Mouse (Mus musculus) midbrain, embryonic 14.5 days (tissue): Measurements from ENCODE around the gene Apc2. TPM values are rescaled to one million over a fixed set of nuclear protein-coding genes. Genes with fewer than 3 reads are reported as not detected.
A peak's percentile ranks its signal among the peaks of the same experiment; 100 is the strongest.

Source experiments
- ATAC-seq: fragments of 200-750 bp; cut with Nextera tagmentation; 2 replicates; pipeline ENCODE4 v1.8.0; 2017; ENCODE audit warnings: moderate number of reproducible peaks, moderate library complexity; ENCODE audit not compliant: low FRiP score, low TSS enrichment
- DNase-seq: peaks from one replicate; pipeline ENCODE4 v3.0.0-alpha.2; 2015
- H3K27ac ChIP-seq: fragments of 300-500 bp; sonication (generic); replicated peaks from 2 replicates; pipeline ENCODE4 v1.5.1; 2014; ENCODE audit warnings: mild to moderate bottlenecking, low read depth, low read length, moderate library complexity
- H3K27me3 ChIP-seq: fragments of 300-500 bp; sonication (generic); 2 replicates; pipeline ENCODE4 v1.6.1; 2014; ENCODE audit warnings: low read length, control low read depth, mixed read lengths; ENCODE audit not compliant: control insufficient read depth, insufficient read depth
- H3K36me3 ChIP-seq: fragments of 300-500 bp; sonication (generic); 2 replicates; pipeline ENCODE4 v1.6.1; 2014; ENCODE audit warnings: low read length, control low read depth; ENCODE audit not compliant: control insufficient read depth, insufficient read depth
- H3K4me1 ChIP-seq: fragments of 300-500 bp; sonication (generic); 2 replicates; pipeline ENCODE4 v1.6.1; 2014; ENCODE audit warnings: mild to moderate bottlenecking, antibody characterized with exemption, low read length, control low read depth; ENCODE audit not compliant: control insufficient read depth, insufficient read depth
- H3K4me2 ChIP-seq: fragments of 300-500 bp; sonication (generic); 2 replicates; pipeline ENCODE4 v1.6.1; 2014; ENCODE audit warnings: mild to moderate bottlenecking, low read length, moderate library complexity
- H3K4me3 ChIP-seq: fragments of 300-500 bp; sonication (generic); replicated peaks from 2 replicates; pipeline ENCODE4 v1.5.1; 2014; ENCODE audit warnings: low read depth, low read length
- H3K9ac ChIP-seq: fragments of 300-500 bp; sonication (generic); replicated peaks from 2 replicates; pipeline ENCODE4 v1.6.1; 2014; ENCODE audit warnings: mild to moderate bottlenecking, low read length, moderate library complexity
- H3K9me3 ChIP-seq: fragments of 300-500 bp; sonication (generic); 2 replicates; pipeline ENCODE4 v1.6.1; 2016; ENCODE audit warnings: low read length, control low read depth, mixed read lengths; ENCODE audit not compliant: control insufficient read depth
- WGBS: fragments of 180-500 bp; shearing (Covaris S2); extraction: QIAGEN DNeasy Blood & Tissue Kit; methylation state at CpG from one replicate; pipeline ENCODE4 v1.1.7; 2014; 5-methylcytosine and 5-hydroxymethylcytosine counted together
- polyA plus RNA-seq: library from polyadenylated mRNA; unstranded; fragments of >200 nt; fragmentation: Nextera tagmentation; extraction: Ambion mirVana; gene quantifications from 2 replicates; pipeline ENCODE4 v1.2.1, GENCODE M21; 2014

The Apc2 gene
- polyA plus RNA-seq, 1 experiment from 2014 or later, result 259 TPM

DNA sequence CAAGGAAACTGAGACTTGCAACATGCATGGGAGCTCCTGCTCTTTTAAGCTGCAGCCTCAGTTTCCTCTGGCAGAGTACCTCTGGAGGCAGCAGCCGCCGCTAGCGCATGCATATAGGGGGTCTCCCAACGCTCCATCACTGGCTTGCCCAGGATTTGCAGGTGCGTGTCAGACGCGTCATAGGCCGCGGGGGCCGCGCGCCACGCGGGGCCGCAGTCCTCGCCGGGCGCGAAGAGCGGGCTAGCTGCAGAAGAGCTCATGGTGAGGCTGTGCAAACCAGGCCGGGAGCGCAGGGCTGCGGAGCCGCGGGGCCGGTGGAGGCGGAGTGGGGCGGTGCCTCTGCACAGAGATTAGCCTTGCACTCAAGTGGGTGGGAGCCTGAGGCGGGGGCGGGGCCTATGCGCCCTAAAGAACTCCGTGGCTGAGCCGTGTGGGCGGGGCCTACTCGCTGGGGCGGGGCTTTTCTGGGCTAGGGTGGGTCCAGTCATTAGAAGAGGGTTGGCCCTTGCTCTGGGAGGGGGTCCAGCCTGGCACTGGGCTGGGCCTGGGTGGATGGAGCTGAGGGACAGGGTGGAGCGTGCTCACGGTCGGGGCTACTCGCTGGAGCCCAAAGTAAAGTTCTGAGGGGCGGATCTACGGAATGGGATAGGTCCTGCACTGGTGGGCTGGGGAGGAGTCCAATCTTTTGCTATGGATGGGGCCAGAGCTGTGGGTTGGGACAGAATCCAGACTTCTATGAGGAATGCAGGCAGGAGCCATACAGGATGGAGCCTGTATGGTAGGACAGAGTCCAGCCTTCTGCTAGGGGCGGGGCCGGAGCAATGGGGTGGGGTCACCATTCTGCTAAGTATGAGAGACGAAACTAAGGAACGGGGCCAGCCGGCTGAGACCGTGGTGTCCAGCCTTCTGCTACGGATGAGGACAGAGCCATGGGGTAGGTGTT is 34.9 kb upstream of the Apc2 start, which contains the start of the genes Gamt and Dazap1:
Gamt (minus strand) TSS at position 371 of the 943 bp plus-strand sequence.
Dazap1 (plus strand) TSS at position 845 of the 943 bp plus-strand sequence.
- Histone ChIP-seq H3K4me1 (peaks cover 27% of the 10 kb centered on the region), H3K9ac (peak within 1 kb of the TSS; percentile 60), H3K9me3 (no peaks in the 10 kb centered on the region), H3K4me2 (peak within 1 kb of the TSS; percentile 75), H3K36me3 (peaks cover 29% of the 10 kb centered on the region), H3K27me3 (no peaks in the 10 kb centered on the region), H3K27ac (peak within 1 kb of the TSS; percentile 78), H3K4me3 (peak within 1 kb of the TSS; percentile 37)
- DNase-seq (peak; percentile 93), ATAC-seq (peak; percentile 77)
- WGBS, result 1% methylated on average over 49 of the region's 49 CpGs

DNA sequence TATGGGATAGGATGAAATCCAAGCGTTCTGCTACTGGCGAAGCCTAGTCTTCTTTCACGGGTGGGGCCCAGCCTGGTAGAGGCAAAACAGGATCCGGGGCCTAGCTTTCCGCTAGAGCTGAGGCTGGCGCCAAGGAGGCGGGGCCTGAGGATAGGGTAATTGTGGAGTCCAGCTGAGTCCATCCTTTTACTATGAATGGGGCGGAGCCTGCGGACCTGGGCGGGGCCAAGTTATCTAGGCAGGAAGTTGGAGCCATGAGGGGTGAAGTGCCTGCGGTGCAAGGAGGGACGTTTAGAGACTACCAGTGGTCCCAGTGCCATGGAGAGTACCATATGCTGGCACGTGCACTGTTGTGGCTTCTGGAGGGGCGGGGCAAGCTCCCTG is 34.2 kb upstream of the Apc2 start:
- H3K4me3 ChIP-seq, result peak overlapping the region; percentile 37
- H3K9me3 ChIP-seq, result no peaks in the 10 kb centered on the region
- no peaks in the 10 kb centered on the region for H3K27me3 ChIP-seq
- DNase-seq (peak; percentile 87), ATAC-seq (peak; percentile 42)
- H3K4me2 ChIP-seq, result peak overlapping the region; percentile 75
- 2% methylated on average over 14 of the region's 14 CpGs for WGBS
- peak overlapping the region; percentile 78 for H3K27ac ChIP-seq
- peak overlapping the region; percentile 60 for H3K9ac ChIP-seq
- H3K36me3 ChIP-seq, result peaks cover 22% of the 10 kb centered on the region
- H3K4me1 ChIP-seq, result peaks cover 34% of the 10 kb centered on the region

DNA sequence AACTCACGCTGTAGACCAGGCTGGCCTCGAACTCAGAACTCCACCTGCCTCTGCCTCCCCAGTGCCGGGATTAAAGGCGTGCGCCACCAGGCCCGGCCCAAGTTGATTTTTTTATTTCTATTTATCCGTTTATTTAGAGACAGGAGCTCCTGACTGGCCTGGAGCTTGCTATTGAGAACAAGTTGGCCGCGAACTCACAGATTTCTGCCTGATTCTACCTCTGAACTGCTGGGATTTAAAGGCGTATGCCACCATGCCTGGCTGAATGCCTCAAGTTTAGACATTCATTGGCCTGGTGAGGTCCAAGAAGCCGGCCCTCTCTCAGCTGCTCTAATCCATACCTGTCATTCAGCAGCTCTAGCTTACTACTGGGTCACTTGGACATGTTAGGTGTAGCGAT is 33.6 kb upstream of the Apc2 start:
- Histone ChIP-seq H3K27me3 (no peaks in the 10 kb centered on the region), H3K9ac (no peak overlapping the region), H3K4me2 (no peak overlapping the region; the same call in 1 of the 2 replicates), H3K4me3 (no peak overlapping the region), H3K4me1 (peaks cover 39% of the 10 kb centered on the region), H3K9me3 (no peaks in the 10 kb centered on the region), H3K36me3 (peaks cover 16% of the 10 kb centered on the region), H3K27ac (no peak overlapping the region)
- DNase-seq (no peak), ATAC-seq (no peak)
- 71% methylated on average over 12 of the region's 12 CpGs for WGBS

DNA sequence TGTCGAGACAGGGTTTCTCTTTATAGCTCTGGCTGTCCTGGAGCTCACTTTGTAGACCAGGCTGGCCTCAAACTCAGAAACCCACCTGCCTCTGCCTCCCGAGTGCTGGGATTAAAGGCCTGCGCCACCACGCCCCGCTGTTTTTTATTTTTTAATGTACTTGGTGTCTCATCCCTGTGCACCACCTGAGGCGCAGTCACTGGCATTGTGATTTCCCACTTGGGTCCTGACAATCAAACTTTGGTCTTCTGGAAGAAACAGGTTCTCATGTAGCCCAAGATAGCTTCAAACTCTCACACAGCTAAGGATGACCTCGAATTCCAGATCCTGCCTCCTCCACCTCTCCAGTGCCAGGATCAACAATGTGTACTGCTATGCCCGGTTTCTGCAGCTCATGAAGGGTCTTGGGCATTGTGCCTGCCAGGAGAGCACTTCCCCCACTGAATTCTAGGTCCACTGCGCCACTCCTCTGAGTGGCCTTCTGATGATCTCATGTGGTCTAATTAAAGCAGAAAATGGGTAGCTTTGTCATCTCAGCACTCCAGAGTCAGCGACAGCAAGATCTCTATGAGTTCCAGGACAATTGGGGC is 32.9 kb upstream of the Apc2 start:
- Histone ChIP-seq H3K4me1 (peaks cover 46% of the 10 kb centered on the region), H3K9me3 (no peaks in the 10 kb centered on the region), H3K27ac (no peak overlapping the region), H3K4me2 (no peak overlapping the region), H3K4me3 (no peak overlapping the region), H3K9ac (no peak overlapping the region), H3K27me3 (no peaks in the 10 kb centered on the region), H3K36me3 (peaks cover 17% of the 10 kb centered on the region)
- no peak for ATAC-seq
- WGBS, result 96% methylated on average over 10 of the region's 10 CpGs
- DNase-seq, result no peak

DNA sequence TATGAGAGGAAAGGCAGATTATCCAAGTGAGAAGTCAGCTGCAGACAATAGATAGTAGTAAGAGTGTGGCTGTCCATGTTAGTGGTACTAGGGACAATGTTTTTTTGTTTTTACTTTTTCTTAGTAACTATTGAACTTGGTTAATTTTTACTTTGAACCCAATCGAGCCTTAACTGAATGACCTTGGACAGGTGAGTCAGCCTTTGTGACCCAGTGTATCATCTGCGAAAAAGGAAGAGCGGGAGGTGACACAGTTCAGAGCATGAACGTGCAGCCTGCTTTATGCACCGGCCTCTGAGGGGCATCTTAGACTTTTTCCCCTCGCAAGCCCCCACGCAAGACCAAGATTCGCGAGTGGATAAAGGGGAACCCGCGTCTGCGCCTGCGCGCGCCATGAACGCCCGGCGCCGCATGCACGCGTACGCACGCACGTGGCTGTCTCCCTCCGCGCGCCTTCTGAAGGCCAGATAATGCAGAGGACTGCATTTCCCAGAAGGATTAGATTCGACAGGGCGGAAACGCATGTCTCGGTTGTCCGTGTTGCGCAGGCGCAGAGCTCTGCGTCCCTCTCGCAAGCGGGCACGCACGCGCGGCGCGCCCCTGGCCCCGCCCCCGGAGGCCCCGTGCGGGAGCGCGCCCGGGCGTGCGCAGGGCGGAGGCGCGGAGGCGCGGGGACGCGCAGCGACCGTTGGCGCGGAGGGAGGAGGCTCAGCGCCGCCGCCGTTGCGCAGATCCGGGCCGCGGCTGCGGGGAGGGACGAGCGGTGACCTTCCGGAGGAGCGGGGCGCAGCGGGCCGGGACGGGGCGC is 31.2 kb upstream of the Apc2 start:
- DNase-seq (peak; percentile 100), ATAC-seq (peak; percentile 81)
- H3K4me3 ChIP-seq, result peak overlapping the region; percentile 73
- H3K9ac ChIP-seq, result peak overlapping the region; percentile 94
- no peaks in the 10 kb centered on the region for H3K27me3 ChIP-seq
- peaks cover 7% of the 10 kb centered on the region; the same call in 1 of the 2 replicates for H3K36me3 ChIP-seq
- H3K4me1 ChIP-seq, result peaks cover 45% of the 10 kb centered on the region
- 2% methylated on average over 73 of the region's 81 CpGs for WGBS
- H3K9me3 ChIP-seq, result no peaks in the 10 kb centered on the region
- peak overlapping the region; percentile 80 for H3K27ac ChIP-seq
- peak overlapping the region; percentile 68 for H3K4me2 ChIP-seq

DNA sequence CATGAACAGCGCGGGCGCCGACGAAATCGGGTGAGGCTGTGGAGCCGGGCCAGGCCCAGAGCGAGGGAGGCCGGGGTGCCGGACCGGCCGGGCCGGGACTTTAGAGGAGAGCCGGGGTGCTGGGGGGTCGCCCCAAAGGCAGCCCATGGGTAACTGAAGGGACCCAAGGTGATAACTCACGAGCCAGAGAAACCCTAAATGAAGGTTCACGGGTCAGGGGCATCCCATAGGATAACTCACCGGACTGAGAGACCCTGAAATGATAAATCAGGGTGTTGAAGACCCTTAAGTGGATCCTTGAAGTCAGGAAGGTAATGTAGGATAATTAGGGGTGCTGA is 30.7 kb upstream of the Apc2 start:
- Histone ChIP-seq H3K9me3 (no peaks in the 10 kb centered on the region), H3K4me2 (peak overlapping the region; percentile 54), H3K27ac (peak overlapping the region; percentile 80), H3K4me1 (peaks cover 39% of the 10 kb centered on the region), H3K4me3 (peak overlapping the region; percentile 73), H3K27me3 (no peaks in the 10 kb centered on the region), H3K9ac (peak overlapping the region; percentile 94), H3K36me3 (peaks cover 7% of the 10 kb centered on the region; the same call in 1 of the 2 replicates)
- no peak; the same call in 1 of the 2 replicates for ATAC-seq
- no peak for DNase-seq
- 0% methylated on average over 18 of the region's 18 CpGs for WGBS

DNA sequence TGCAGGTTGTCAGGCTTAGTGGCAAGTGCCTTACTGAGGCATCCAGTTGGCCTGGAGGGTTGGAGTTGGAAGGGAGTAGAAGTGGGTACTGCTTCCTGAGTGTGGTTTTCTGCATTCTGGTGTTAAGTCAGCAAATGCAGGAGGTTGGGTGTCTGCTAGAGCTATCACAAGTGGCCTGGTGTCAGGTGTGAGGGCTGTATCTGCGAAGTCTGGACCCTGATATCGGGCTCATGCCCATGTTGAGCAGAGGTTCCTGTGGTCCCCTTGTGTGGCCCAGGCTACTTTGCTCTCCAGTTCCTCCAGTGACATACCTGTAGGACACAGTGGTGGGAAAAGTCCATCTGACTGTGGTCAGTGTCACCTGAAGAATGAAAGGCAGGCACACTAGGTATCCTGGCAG is 25.7 kb upstream of the Apc2 start:
- no peak overlapping the region for H3K4me3 ChIP-seq
- no peak for ATAC-seq
- no peak overlapping the region for H3K4me2 ChIP-seq
- no peak for DNase-seq
- no peaks in the 10 kb centered on the region for H3K9me3 ChIP-seq
- H3K36me3 ChIP-seq, result peaks cover 32% of the 10 kb centered on the region
- H3K4me1 ChIP-seq, result peaks cover 24% of the 10 kb centered on the region
- WGBS, result 95% methylated on average over 2 of the region's 2 CpGs
- peak overlapping the region; percentile 14; the same call in 1 of the 2 replicates for H3K9ac ChIP-seq
- H3K27me3 ChIP-seq, result no peaks in the 10 kb centered on the region
- H3K27ac ChIP-seq, result no peak overlapping the region

DNA sequence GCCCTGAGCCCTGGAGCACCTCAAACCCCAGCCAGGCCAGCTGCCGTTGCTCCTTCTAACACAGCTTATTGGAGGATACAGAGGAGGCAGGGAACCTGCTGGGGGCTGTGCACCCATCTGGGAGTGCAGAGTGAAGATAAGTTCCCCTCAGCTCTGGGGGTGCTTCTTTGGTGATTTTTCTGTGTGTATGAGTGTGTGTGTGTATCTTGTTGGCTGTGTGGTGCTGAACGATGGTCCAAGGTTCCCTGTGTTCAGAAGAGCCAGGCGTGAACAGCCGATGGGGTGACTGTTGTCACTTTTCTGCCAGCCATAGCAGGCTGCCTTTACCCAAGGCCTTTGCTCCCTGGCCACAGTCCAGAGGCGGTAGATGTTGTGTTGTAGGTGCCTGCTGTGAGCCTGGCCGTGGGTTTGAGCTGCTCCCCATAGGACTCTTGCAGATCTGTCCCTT is 25.0 kb upstream of the Apc2 start:
- no peaks in the 10 kb centered on the region for H3K27me3 ChIP-seq
- no peaks in the 10 kb centered on the region for H3K9me3 ChIP-seq
- H3K4me3 ChIP-seq, result no peak overlapping the region
- H3K4me1 ChIP-seq, result peaks cover 21% of the 10 kb centered on the region
- ATAC-seq (no peak), DNase-seq (no peak)
- no peak overlapping the region for H3K27ac ChIP-seq
- 77% methylated on average over 6 of the region's 6 CpGs for WGBS
- peaks cover 36% of the 10 kb centered on the region for H3K36me3 ChIP-seq
- H3K9ac ChIP-seq, result peak overlapping the region; percentile 14; the same call in 1 of the 2 replicates
- H3K4me2 ChIP-seq, result no peak overlapping the region
